Mouse (Mus musculus) left cerebral cortex, postnatal 36 days (tissue): ENCODE data around the gene Olfr362. TPM values are rescaled to one million over a fixed set of nuclear protein-coding genes. Genes with fewer than 3 reads are reported as not detected.
"Not testable (repeated sequence)": the region's sequence is repeated elsewhere in the genome, so short reads cannot be mapped to it uniquely, and the experiment has no call there.

Experiments used
- DNase-seq, 2 experiments: peaks; one replicate each; pipeline ENCODE4 v3.0.0; 2021 to 2022; ENCODE audit warnings: low spot score in 2 of 2, mixed read lengths in 1 of 2
- intact Hi-C: fragments of 180-260 bp; cut with DNase I; formaldehyde crosslinking; loops from one replicate; pipeline ENCODE4 v1.15.1; 2025
- total RNA-seq, 2 experiments: library from RNA; stranded (reverse); gene quantifications; 2 replicates each; pipeline ENCODE4 v1.2.3; 2021

The Olfr362 gene
- total RNA-seq = not detected

DNA sequence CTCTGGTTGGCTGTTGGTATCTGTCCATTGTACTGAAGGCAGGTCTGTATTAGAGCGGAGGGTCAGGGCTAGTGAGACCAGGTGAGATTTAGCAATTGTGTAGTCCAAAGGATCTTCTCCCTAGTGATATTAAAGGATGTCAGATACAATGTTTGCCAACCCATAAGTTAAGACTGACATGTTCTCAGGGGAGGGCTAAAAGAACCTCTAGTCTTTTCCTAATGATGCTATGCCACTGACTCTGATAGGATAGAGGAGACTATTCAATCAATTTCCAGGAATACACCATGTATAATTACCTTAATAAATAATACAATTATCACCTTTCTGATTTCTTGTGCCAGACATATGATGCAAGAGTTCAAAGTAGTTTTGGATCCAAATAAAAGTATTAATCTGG, at the start of gene Olfr362:
Olfr362 (minus strand) TSS at position 101 of the 400 bp plus-strand sequence.
- intact Hi-C loops = no loop called here
- no peak for DNase-seq

DNA sequence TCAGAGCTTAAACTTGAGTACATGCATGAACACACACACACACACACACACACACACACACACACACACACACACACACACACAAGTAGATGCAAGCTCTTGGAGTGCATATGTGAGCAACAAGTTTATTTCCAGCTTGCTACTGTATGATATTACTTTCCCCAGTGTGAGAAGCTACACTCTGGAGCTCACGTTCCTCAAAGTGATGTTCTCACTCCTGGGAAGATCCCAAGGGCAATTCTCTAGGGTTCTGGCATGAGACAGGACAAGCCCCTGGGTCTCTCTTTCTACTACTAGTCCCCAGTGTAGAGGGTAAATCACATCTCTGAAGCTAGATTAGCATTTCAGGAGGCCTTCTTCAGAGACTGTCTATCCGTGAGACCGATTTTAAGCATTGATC, 21.3 kb upstream of the Olfr362 start, which contains the start of gene Olfr364-ps1:
Olfr364-ps1 (plus strand) TSS at position 301 of the 400 bp plus-strand sequence.
- no peak for DNase-seq
- intact Hi-C loops = no loop called here

DNA sequence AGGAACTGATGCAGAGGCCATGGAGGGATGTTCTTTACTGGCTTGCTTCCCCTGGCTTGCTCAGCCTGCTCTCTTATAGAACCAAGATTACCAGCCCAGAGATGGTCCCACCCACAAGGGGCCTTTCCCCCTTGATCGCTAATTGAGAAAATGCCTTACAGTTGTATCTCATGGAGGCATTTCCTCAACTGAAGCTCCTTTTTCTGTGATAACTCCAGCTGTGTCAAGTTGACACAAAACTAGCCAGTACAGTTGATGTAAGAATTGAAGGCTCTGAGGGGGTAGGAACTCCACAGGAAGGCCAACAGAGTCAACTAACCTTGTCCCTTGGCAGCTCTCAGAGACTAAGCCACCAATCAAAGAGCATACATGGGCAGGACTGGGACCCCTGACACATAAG, 28.5 kb downstream of the Olfr362 start, which contains the start of gene Olfr361:
Olfr361 (minus strand) TSS at position 101 of the 400 bp plus-strand sequence.
- intact Hi-C loops, DNase-seq: not testable (repeated sequence)

DNA sequence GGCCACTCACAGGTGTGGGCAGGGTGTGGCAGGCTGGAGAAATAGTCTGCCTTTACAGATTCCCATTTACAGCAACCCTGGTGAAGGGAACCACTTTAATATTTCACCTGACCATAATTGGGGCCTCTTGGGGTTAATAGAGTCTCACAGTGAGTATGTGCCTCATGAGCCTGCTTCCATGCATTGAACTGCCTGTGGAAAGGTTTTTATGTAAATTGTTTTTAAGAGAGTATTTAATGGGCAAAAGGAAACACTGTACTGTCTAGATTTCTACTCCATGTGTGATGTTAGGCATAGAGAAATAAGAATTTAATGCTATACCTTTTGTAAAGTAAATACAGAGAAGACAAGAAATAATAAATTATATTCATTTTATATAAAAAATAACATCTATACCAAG, 52.3 kb downstream of the Olfr362 start, which contains the start of gene Olfr360:
Olfr360 (plus strand) TSS at position 301 of the 400 bp plus-strand sequence.
- intact Hi-C loops = no loop called here
- no peak for DNase-seq

Other genes starting within 250 kb of the Olfr362 start
- not detected for gene Olfr352, start 249.4 kb downstream of the Olfr362 start, total RNA-seq
- not detected for gene Olfr353, start 225.0 kb downstream of the Olfr362 start, total RNA-seq
- gene Olfr354, start 212.2 kb downstream of the Olfr362 start, total RNA-seq = not detected
- not detected for gene Olfr355, start 189.0 kb downstream of the Olfr362 start, total RNA-seq
- gene Olfr356, start 180.8 kb downstream of the Olfr362 start, total RNA-seq = not detected
- gene Olfr357, start 124.1 kb downstream of the Olfr362 start, total RNA-seq = not detected
- gene Olfr358, start 108.6 kb downstream of the Olfr362 start, total RNA-seq = not detected
- gene Olfr360, start 52.2 kb downstream of the Olfr362 start, total RNA-seq = not detected
- not detected for gene Olfr361, start 28.6 kb downstream of the Olfr362 start, total RNA-seq
- not detected for gene Olfr364-ps1, start 21.4 kb upstream of the Olfr362 start, total RNA-seq
- not detected for gene Olfr365, start 70.3 kb upstream of the Olfr362 start, total RNA-seq
- not detected for gene Olfr366, start 93.7 kb upstream of the Olfr362 start, total RNA-seq
- gene Olfr368, start 208.6 kb upstream of the Olfr362 start, total RNA-seq = not detected
- gene Pdcl, start 241.4 kb upstream of the Olfr362 start, total RNA-seq = 10 to 100 TPM; 26.9 to 27.5 TPM